Mouse (Mus musculus): Measurements from ENCODE around the gene Tsen15.

Gene Tsen15

DNA sequence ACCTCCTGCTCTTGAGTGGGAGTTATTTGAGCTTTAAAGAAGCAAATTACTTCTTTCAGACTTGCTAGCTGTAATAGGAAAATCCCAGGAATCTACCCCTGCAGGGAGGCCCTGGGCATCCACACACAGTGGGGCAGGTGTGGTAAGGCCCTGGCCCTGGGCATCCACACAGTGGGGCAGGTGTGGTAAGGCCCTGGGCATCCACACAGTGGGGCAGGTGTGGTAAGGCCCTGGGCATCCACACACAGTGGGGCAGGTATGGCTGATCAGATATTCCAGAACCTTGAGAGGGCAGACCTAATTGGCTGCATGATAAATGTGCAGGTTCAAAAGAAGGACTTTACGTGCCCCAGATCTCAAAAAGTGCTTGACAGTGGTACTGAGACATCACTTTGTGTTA is 1.9 kb downstream of the Tsen15 start:
- DNase-seq = no peak

GRCm38 (mm10) chr1:152378311-152378710 is 8.2 kb downstream of the Tsen15 start:
- DNase-seq = no peak

- peak; percentile 29 to 58 for DNase-seq
Observed at GRCm38 (mm10) chr1:152369139-152369538, 17.3 kb downstream of the Tsen15 start.

GRCm38 (mm10) chr1:152368311-152369088 is 18.0 kb downstream of the Tsen15 start:
- DNase-seq = no peak

GRCm38 (mm10) chr1:152356721-152357120 is 29.8 kb downstream of the Tsen15 start:
- no peak for DNase-seq

DNA sequence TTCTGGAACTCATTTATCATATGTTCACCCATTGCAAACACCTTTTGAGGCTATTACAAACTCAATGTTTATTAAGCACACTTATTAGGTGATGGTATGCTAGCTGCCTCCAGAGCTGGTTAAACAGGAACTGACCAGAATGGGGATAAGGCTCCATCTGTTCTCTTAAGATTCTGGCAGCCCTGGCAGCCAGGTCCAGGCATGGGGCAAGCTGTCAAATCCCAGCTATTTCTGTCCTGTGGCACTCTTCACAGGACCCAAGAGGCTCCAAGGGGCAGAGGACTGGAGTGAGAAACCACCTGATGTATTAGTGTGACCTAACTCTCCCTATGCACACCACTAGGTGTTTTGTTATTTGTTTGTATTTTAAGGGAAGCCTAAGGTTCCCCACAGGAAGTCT is 38.5 kb downstream of the Tsen15 start:
- no peak for DNase-seq

DNA sequence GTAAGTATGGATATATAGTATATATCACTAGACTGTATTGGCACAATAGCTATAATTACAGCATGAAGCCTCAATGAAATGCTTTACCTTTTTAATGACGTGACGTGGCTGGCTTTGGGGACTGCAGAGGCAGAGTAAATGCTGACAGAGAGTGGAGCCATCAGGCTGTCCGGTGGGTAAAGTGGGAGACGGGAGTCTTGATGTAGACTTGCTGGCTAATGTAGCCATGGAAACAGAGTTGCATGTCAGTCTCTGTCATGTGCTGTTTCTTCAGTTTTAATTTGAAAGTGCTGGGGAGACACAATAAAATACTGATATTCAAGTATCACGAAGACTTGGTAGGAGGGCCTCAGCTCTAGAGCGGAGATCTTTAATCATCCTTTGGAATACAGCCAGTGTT is 62.5 kb downstream of the Tsen15 start:
- no peak for DNase-seq
